In the genomic region with DNA sequence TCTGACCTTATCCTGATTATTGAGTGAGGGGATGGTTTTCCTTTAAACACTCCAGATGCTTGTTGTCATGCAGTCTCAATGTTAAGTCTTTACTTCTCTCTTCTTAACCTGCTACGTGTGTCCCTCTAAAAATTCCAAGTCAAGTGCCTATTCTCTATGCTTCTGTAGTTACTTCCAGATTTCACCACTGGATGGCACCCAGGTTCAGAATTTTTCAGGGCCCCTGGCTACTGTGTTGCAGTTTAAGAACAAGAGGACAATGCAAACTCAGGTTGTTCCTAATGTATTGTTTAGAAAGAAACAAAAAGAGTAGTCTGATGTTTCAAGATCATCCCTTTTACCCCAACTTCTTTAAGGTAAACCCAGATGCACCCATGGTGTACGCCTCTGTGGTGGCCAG, we compare ENCODE assay signal across 8 mouse cellular contexts. TPM values are rescaled to one million over a fixed set of nuclear protein-coding genes. Genes with fewer than 3 reads are reported as not detected.
DNase-seq lines count a peak whose midpoint lies in the region; ATAC-seq and TF ChIP-seq lines count a peak whose summit lies in the region.
"Had no signal": no experiment of that assay in that cellular context is flagged by ENCODE, and none has a peak within 500 bp of the region (broad histone marks: within the 10 kb centered on the region; RNA-seq: fewer than 3 reads in every experiment).

No protein-coding gene starts in this region.

- H3K4me2 ChIP-seq in kidney, embryonic 16.5 days (replicated peaks; ENCODE audit: low read depth, low read length): no peak overlapping the region
- no peak overlapping the region for H3K4me2 ChIP-seq in hindbrain, embryonic 14.5 days (replicated peaks)
- H3K4me2 ChIP-seq: embryonic facial prominence, embryonic 13.5 days had no signal

- intact Hi-C loops in left cerebral cortex, postnatal 25 days (cut with DNase I): loop anchor here (1.0 kb wide), 1 partner anchor 169 kb away; no protein-coding TSS in a partner anchor

- TF ChIP-seq POLR2A in kidney, adult 2 months (IDR thresholded peaks at IDR 0.05; ENCODE audit: low read depth, low read length): no peak

- H3K9ac ChIP-seq in kidney, embryonic 16.5 days (replicated peaks; ENCODE audit: low read length): no peak overlapping the region
- no peak overlapping the region for H3K9ac ChIP-seq in hindbrain, embryonic 14.5 days
- H3K9ac ChIP-seq: embryonic facial prominence, embryonic 13.5 days had no signal

- H3K27me3 ChIP-seq in kidney, adult 2 months (replicated peaks; ENCODE audit: control insufficient read depth, insufficient read depth, low read length): no peaks in the 10 kb centered on the region
- H3K27me3 ChIP-seq in kidney, embryonic 16.5 days (ENCODE audit: insufficient read depth, low read length): no peaks in the 10 kb centered on the region
- H3K27me3 ChIP-seq in Patski: peaks cover 33% of the 10 kb centered on the region
- H3K27me3 ChIP-seq in hindbrain, embryonic 14.5 days (ENCODE audit: control insufficient read depth, insufficient read depth, low read length): no peaks in the 10 kb centered on the region
- H3K27me3 ChIP-seq: embryonic facial prominence, embryonic 13.5 days had no signal

- 0 out of 2 replicates have a peak, but pooled peaks have one; percentile 18 for TF ChIP-seq CTCF in kidney, adult 2 months (conservative IDR thresholded peaks at IDR 0.05; ENCODE audit: insufficient read depth, insufficient read length, low read depth, low read length)
- TF ChIP-seq CTCF in Patski (IDR thresholded peaks at IDR 0.05): peak; percentile 70

- POLR2A ChIA-PET in Patski (lab: Charles Lee): no interaction called here

- H3K4me1 ChIP-seq in kidney, adult 2 months (ENCODE audit: control insufficient read depth, insufficient read depth, low read length): no peaks in the 10 kb centered on the region
- no peaks in the 10 kb centered on the region for H3K4me1 ChIP-seq in kidney, embryonic 16.5 days (ENCODE audit: insufficient read depth, low read length)
- no peaks in the 10 kb centered on the region for H3K4me1 ChIP-seq in hindbrain, embryonic 14.5 days (replicated peaks; ENCODE audit: control insufficient read depth, insufficient read depth, low read length)
- H3K4me1 ChIP-seq: embryonic facial prominence, embryonic 13.5 days had no signal

- 53% methylated on average over 2 of the region's 2 CpGs for WGBS in kidney, adult 2 months
- WGBS in kidney, embryonic 16.5 days: 57% methylated on average over 2 of the region's 2 CpGs
- WGBS in hindbrain, embryonic 14.5 days: 59% methylated on average over 2 of the region's 2 CpGs

- CTCF ChIA-PET in Patski (lab: Charles Lee): no interaction called here

- peak; percentile 58 for DNase-seq in kidney, adult 2 months
- no peak for DNase-seq in Patski (ENCODE audit: low read depth, low spot score)
- DNase-seq in embryo, embryonic 10 days (ENCODE audit: low spot score): peak; percentile 40
- DNase-seq in hindbrain, embryonic 14.5 days (ENCODE audit: low spot score): peak; percentile 78
- DNase-seq in left cerebral cortex, postnatal 25 days (ENCODE audit: low spot score in 2 of 2): peak; percentile 62 to 81
- peak; percentile 25 for DNase-seq in retina, postnatal 7 days (ENCODE audit: low read depth, low spot score)

- no peak overlapping the region for H3K27ac ChIP-seq in kidney, adult 2 months (ENCODE audit: insufficient read depth, low read depth, low read length)
- H3K27ac ChIP-seq in kidney, embryonic 16.5 days (ENCODE audit: low read length): no peak overlapping the region
- no peak overlapping the region for H3K27ac ChIP-seq in hindbrain, embryonic 14.5 days
- H3K27ac ChIP-seq: embryonic facial prominence, embryonic 13.5 days had no signal

- no peaks in the 10 kb centered on the region for H3K36me3 ChIP-seq in kidney, adult 2 months (ENCODE audit: control insufficient read depth, insufficient read depth, low read length)
- no peaks in the 10 kb centered on the region for H3K36me3 ChIP-seq in kidney, embryonic 16.5 days (ENCODE audit: insufficient read depth, low read length)
- H3K36me3 ChIP-seq in hindbrain, embryonic 14.5 days (replicated peaks; ENCODE audit: control insufficient read depth, insufficient read depth): no peaks in the 10 kb centered on the region
- H3K36me3 ChIP-seq: embryonic facial prominence, embryonic 13.5 days had no signal

- in situ Hi-C loops in Patski (cut with MboI; ENCODE audit: low pct_unique_long_range_greater_than_20kb): loop anchor here (25.0 kb wide), 1 partner anchor 832 kb away; no protein-coding TSS in a partner anchor

- no peak overlapping the region for H3K4me3 ChIP-seq in kidney, adult 2 months (ENCODE audit: insufficient read depth, low read depth, low read length)
- no peak overlapping the region for H3K4me3 ChIP-seq in kidney, embryonic 16.5 days (ENCODE audit: low read length)
- H3K4me3 ChIP-seq in hindbrain, embryonic 14.5 days (replicated peaks; ENCODE audit: low read length): no peak overlapping the region
- H3K4me3 ChIP-seq: embryonic facial prominence, embryonic 13.5 days had no signal

- H3K9me3 ChIP-seq in kidney, embryonic 16.5 days (ENCODE audit: low read length): no peaks in the 10 kb centered on the region
- H3K9me3 ChIP-seq in hindbrain, embryonic 14.5 days (ENCODE audit: control insufficient read depth, low read length): no peaks in the 10 kb centered on the region
- H3K9me3 ChIP-seq: embryonic facial prominence, embryonic 13.5 days had no signal

- no peak for ATAC-seq in kidney, embryonic 16.5 days (ENCODE audit: low FRiP score, low TSS enrichment)
- ATAC-seq in Patski: peak; percentile 93
- ATAC-seq in hindbrain, embryonic 14.5 days (ENCODE audit: low FRiP score): no peak

RNA-seq across cellular contexts. Expression of gene Palld, which starts 8.4 kb away (rescaled TPM):
- polyA plus RNA-seq in kidney, adult 2 months (2012; rRNA removed): 37.3 and 47.5 TPM in 2 replicates
- 71.8 and 75.2 TPM in 2 replicates for polyA plus RNA-seq in kidney, embryonic 16.5 days (2015; fragmentation: Nextera tagmentation; extraction: Ambion mirVana)
- 99.0 TPM for polyA plus RNA-seq in Patski (2021)
- polyA plus RNA-seq in hindbrain, embryonic 14.5 days (2014; fragmentation: Nextera tagmentation; extraction: Ambion mirVana): 15.9 and 17.3 TPM in 2 replicates
- 1 to 10 TPM; 4.0 to 4.2 TPM for total RNA-seq in left cerebral cortex, postnatal 25 days (2021)

RNA-seq across cellular contexts. Expression of gene Ddx60, which starts 33.8 kb away (rescaled TPM):
- 0.38 and 0.95 TPM in 2 replicates for polyA plus RNA-seq in kidney, adult 2 months (2012; rRNA removed)
- polyA plus RNA-seq in kidney, embryonic 16.5 days (2015; fragmentation: Nextera tagmentation; extraction: Ambion mirVana): 0.40 and 0.44 TPM in 2 replicates
- 0.08 TPM for polyA plus RNA-seq in Patski (2021)
- polyA plus RNA-seq in hindbrain, embryonic 14.5 days (2014; fragmentation: Nextera tagmentation; extraction: Ambion mirVana): 0.37 and 0.84 TPM in 2 replicates
- under 1 TPM; 0.23 to 0.78 TPM for total RNA-seq in left cerebral cortex, postnatal 25 days (2021)
